Mouse (Mus musculus): Measurements from ENCODE around the gene Gsn.

Gene Gsn

GRCm38 (mm10) chr2:35215363-35215762 lies 40.8 kb upstream of the Gsn start:
- Histone ChIP-seq H3K4me1 (replicated peaks; ENCODE audit: low read depth, low read length) (peaks cover 30% of the 10 kb centered on the region), H3K27me3 (ENCODE audit: insufficient read depth, low read length) (peaks cover 15% of the 10 kb centered on the region; the same call in 1 of the 2 replicates), H3K4me3 (replicated peaks; ENCODE audit: low read length) (peak overlapping the region; percentile 11), H3K9me3 (ENCODE audit: low read length) (no peaks in the 10 kb centered on the region), H3K36me3 (ENCODE audit: insufficient read depth, low read length) (no peaks in the 10 kb centered on the region)
- TF ChIP-seq POU5F1 (IDR thresholded peaks at IDR 0.05; ENCODE audit: borderline replicate concordance, low read length) (no peak), NANOG (IDR thresholded peaks at IDR 0.05; ENCODE audit: borderline replicate concordance, low read length) (no peak), CTCF (conservative IDR thresholded peaks at IDR 0.05; ENCODE audit: low read length) (no peak)

- peaks cover 31% of the 10 kb centered on the region for H3K4me1 ChIP-seq (replicated peaks; ENCODE audit: low read depth, low read length)
- no peak for TF ChIP-seq NANOG (IDR thresholded peaks at IDR 0.05; ENCODE audit: borderline replicate concordance, low read length)
Observed at GRCm38 (mm10) chr2:35216701-35217100, 39.5 kb upstream of the Gsn start.

GRCm38 (mm10) chr2:35218736-35219135 lies 37.4 kb upstream of the Gsn start:
- TF ChIP-seq CTCF (conservative IDR thresholded peaks at IDR 0.05; ENCODE audit: low read length) (no peak), POU5F1 (IDR thresholded peaks at IDR 0.05; ENCODE audit: borderline replicate concordance, low read length) (no peak), NANOG (IDR thresholded peaks at IDR 0.05; ENCODE audit: borderline replicate concordance, low read length) (no peak)
- H3K4me1 ChIP-seq (replicated peaks; ENCODE audit: low read depth, low read length) = peaks cover 31% of the 10 kb centered on the region
- H3K36me3 ChIP-seq (ENCODE audit: insufficient read depth, low read length) = no peaks in the 10 kb centered on the region
- H3K27me3 ChIP-seq (ENCODE audit: insufficient read depth, low read length) = 0 out of 2 replicates have a peak, but pooled peaks cover 6% of the 10 kb centered on the region
- no peak overlapping the region for H3K4me3 ChIP-seq (replicated peaks; ENCODE audit: low read length)
- no peaks in the 10 kb centered on the region for H3K9me3 ChIP-seq (ENCODE audit: low read length)

More at GRCm38 (mm10) chr2:35216701-35217100, 39.5 kb upstream of the Gsn start:
- no peak overlapping the region for H3K4me3 ChIP-seq (replicated peaks; ENCODE audit: low read length)
- H3K36me3 ChIP-seq (ENCODE audit: insufficient read depth, low read length) = no peaks in the 10 kb centered on the region
- no peaks in the 10 kb centered on the region for H3K9me3 ChIP-seq (ENCODE audit: low read length)
- 0 out of 2 replicates have a peak, but pooled peaks cover 8% of the 10 kb centered on the region for H3K27me3 ChIP-seq (ENCODE audit: insufficient read depth, low read length)

DNA sequence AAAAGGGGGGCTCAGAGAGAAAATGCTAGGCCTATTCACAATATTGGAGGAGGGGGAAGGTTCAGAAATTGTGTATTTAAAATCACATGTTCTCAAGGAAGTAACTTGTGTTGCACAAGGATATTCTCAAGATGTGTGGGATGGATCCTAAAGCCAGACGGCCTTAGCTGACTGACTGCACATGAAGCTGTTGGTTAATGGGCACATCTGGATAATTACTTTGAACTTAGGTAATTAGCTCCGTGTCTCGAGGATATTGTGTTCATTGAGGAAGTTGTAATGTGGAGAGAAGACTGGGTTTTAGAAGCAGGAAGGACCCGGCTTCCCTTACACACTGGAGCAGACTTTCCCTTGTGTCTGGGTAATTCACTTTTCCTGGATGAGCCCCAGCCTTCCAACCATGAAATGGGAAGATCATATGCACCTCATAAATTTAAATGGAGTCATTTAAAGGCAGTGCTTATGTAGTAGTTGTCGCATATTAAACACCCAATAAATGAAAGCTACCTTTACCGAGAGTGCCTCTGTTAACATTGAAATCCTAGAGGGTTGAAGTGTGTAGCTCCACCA lies 33.3 kb upstream of the Gsn start:
- no peak for TF ChIP-seq CTCF (conservative IDR thresholded peaks at IDR 0.05; ENCODE audit: low read length)
- no peak for TF ChIP-seq NANOG (IDR thresholded peaks at IDR 0.05; ENCODE audit: borderline replicate concordance, low read length)
- no peak for TF ChIP-seq POU5F1 (IDR thresholded peaks at IDR 0.05; ENCODE audit: borderline replicate concordance, low read length)
- Histone ChIP-seq H3K9me3 (ENCODE audit: low read length) (no peaks in the 10 kb centered on the region), H3K4me3 (replicated peaks; ENCODE audit: low read length) (no peak overlapping the region), H3K36me3 (ENCODE audit: insufficient read depth, low read length) (no peaks in the 10 kb centered on the region), H3K4me1 (replicated peaks; ENCODE audit: low read depth, low read length) (peaks cover 24% of the 10 kb centered on the region), H3K27me3 (ENCODE audit: insufficient read depth, low read length) (peaks cover 6% of the 10 kb centered on the region; the same call in 1 of the 2 replicates)

DNA sequence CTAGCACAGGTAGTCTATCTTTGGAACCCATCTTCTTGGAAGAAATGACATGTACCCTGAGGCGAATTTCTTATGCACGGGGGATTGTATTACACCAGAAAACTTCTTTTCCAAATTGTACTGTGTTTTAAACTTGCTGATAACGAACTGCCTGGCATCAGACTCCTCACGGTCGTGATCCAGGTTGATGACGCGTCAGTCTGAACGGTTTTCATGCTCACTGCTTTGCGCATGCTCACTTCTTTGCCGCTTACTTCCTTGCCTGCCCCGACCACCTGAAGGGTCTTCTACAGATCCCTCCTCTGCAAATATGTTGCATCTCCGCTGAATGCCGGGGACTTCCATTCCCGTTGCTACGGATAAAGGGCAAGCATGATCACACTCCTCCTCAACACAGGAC lies 31.9 kb upstream of the Gsn start:
- H3K4me3 ChIP-seq (replicated peaks; ENCODE audit: low read length) = no peak overlapping the region
- peaks cover 17% of the 10 kb centered on the region for H3K4me1 ChIP-seq (replicated peaks; ENCODE audit: low read depth, low read length)
- TF ChIP-seq POU5F1 (IDR thresholded peaks at IDR 0.05; ENCODE audit: borderline replicate concordance, low read length) (no peak), NANOG (IDR thresholded peaks at IDR 0.05; ENCODE audit: borderline replicate concordance, low read length) (no peak), CTCF (conservative IDR thresholded peaks at IDR 0.05; ENCODE audit: low read length) (no peak)
- H3K27me3 ChIP-seq (ENCODE audit: insufficient read depth, low read length) = peaks cover 8% of the 10 kb centered on the region; the same call in 1 of the 2 replicates
- no peaks in the 10 kb centered on the region for H3K36me3 ChIP-seq (ENCODE audit: insufficient read depth, low read length)
- no peaks in the 10 kb centered on the region for H3K9me3 ChIP-seq (ENCODE audit: low read length)

DNA sequence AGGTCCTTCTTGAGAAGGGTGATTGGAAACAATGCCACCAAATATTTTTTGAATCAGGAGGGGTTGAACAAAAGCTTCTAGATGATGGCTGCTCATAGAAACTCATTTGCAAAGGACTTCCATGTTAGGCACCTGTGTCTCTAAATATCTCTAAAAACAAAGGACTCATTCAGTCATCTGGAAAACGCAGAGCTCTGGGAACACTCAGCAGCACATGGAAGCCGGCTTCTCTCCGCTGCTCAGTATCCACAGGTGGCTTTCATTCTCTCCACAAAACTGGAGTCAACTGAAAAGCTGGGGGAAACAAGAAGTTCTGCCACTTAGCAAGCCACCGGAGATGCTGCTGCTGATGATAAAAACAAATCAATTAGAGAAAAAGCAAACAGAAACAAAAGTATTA lies 28.0 kb upstream of the Gsn start:
- Histone ChIP-seq H3K36me3 (ENCODE audit: insufficient read depth, low read length) (no peaks in the 10 kb centered on the region), H3K27me3 (ENCODE audit: insufficient read depth, low read length) (peaks cover 8% of the 10 kb centered on the region; the same call in 1 of the 2 replicates), H3K4me1 (replicated peaks; ENCODE audit: low read depth, low read length) (peaks cover 6% of the 10 kb centered on the region), H3K4me3 (replicated peaks; ENCODE audit: low read length) (no peak overlapping the region), H3K9me3 (ENCODE audit: low read length) (no peaks in the 10 kb centered on the region)
- TF ChIP-seq POU5F1 (IDR thresholded peaks at IDR 0.05; ENCODE audit: borderline replicate concordance, low read length) (no peak), NANOG (IDR thresholded peaks at IDR 0.05; ENCODE audit: borderline replicate concordance, low read length) (no peak), CTCF (conservative IDR thresholded peaks at IDR 0.05; ENCODE audit: low read length) (no peak)

DNA sequence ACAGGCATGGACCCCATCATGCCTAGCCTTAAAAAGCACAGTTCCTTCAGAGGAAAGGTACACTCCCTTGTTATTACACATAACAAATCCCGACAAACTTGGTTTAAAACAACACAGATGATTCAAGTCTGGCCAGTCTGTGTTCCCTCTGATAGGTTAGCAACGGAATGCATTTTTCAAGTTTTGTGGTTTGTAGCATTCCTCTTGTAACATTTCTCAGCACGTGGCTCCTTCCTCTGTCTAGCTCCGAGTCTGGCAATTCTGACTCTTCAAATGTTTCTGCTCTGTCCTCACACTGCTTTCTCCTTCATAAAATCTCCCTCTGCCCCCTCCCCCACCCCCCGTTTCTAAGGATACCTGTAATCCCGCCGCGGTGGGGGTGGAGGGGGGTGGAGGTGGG lies 26.0 kb upstream of the Gsn start:
- no peak overlapping the region for H3K4me3 ChIP-seq (replicated peaks; ENCODE audit: low read length)
- peaks cover 3% of the 10 kb centered on the region; the same call in 1 of the 2 replicates for H3K27me3 ChIP-seq (ENCODE audit: insufficient read depth, low read length)
- H3K9me3 ChIP-seq (ENCODE audit: low read length) = no peaks in the 10 kb centered on the region
- TF ChIP-seq NANOG (IDR thresholded peaks at IDR 0.05; ENCODE audit: borderline replicate concordance, low read length) = no peak
- TF ChIP-seq CTCF (conservative IDR thresholded peaks at IDR 0.05; ENCODE audit: low read length) = no peak
- peaks cover 6% of the 10 kb centered on the region for H3K4me1 ChIP-seq (replicated peaks; ENCODE audit: low read depth, low read length)
- H3K36me3 ChIP-seq (ENCODE audit: insufficient read depth, low read length) = no peaks in the 10 kb centered on the region

GRCm38 (mm10) chr2:35231871-35232270 lies 24.3 kb upstream of the Gsn start:
- H3K4me1 ChIP-seq (replicated peaks; ENCODE audit: low read depth, low read length) = no peaks in the 10 kb centered on the region
- H3K36me3 ChIP-seq (ENCODE audit: insufficient read depth, low read length) = no peaks in the 10 kb centered on the region
- H3K4me3 ChIP-seq (replicated peaks; ENCODE audit: low read length) = no peak overlapping the region
- TF ChIP-seq CTCF (conservative IDR thresholded peaks at IDR 0.05; ENCODE audit: low read length) = no peak
- TF ChIP-seq NANOG (IDR thresholded peaks at IDR 0.05; ENCODE audit: borderline replicate concordance, low read length) = no peak
- TF ChIP-seq POU5F1 (IDR thresholded peaks at IDR 0.05; ENCODE audit: borderline replicate concordance, low read length) = no peak
- peaks cover 3% of the 10 kb centered on the region; the same call in 1 of the 2 replicates for H3K27me3 ChIP-seq (ENCODE audit: insufficient read depth, low read length)
- H3K9me3 ChIP-seq (ENCODE audit: low read length) = no peaks in the 10 kb centered on the region
